Mouse (Mus musculus): ENCODE measurements around the gene Smco4.

- TF ChIP-seq CTCF (IDR thresholded peaks at IDR 0.05; ENCODE audit: low read depth) (no peak), EP300 (IDR thresholded peaks at IDR 0.05; ENCODE audit: low read depth) (no peak)
These were observed 10.1 kb downstream of the Smco4 start for GRCm38 (mm10) chr9:15503307-15503706.
